Mouse (Mus musculus) kidney, postnatal 0 days (tissue): ENCODE results near the gene Ccdc58. TPM values are rescaled to one million over a fixed set of nuclear protein-coding genes. Genes with fewer than 3 reads are reported as not detected.
A peak's percentile ranks its signal among the peaks of the same experiment; 100 is the strongest.

Experiments used
- ATAC-seq: fragments of 200-750 bp; cut with Nextera tagmentation; replicated peaks from 2 replicates; pipeline ENCODE4 v1.8.0; 2017; ENCODE audit warnings: low read depth, moderate number of reproducible peaks, moderate TSS enrichment, moderate library complexity; ENCODE audit not compliant: low FRiP score
- DNase-seq: peaks from one replicate; pipeline ENCODE4 v3.0.0-alpha.2; 2016; ENCODE audit warnings: low spot score
- H3K27ac ChIP-seq: fragments of 300-500 bp; sonication (generic); 2 replicates; pipeline ENCODE4 v1.5.1; 2014; ENCODE audit warnings: mild to moderate bottlenecking
- H3K27me3 ChIP-seq: fragments of 300-500 bp; sonication (generic); 2 replicates; pipeline ENCODE4 v1.6.1; 2014; ENCODE audit warnings: low read length, mixed read lengths; ENCODE audit not compliant: insufficient read depth
- H3K36me3 ChIP-seq: fragments of 300-500 bp; sonication (generic); 2 replicates; pipeline ENCODE4 v1.6.1; 2014; ENCODE audit warnings: low read length, mixed read lengths; ENCODE audit not compliant: insufficient read depth
- H3K4me1 ChIP-seq: fragments of 300-500 bp; sonication (generic); replicated peaks from 2 replicates; pipeline ENCODE4 v1.6.1; 2014; ENCODE audit warnings: antibody characterized with exemption, low read length, mixed read lengths; ENCODE audit not compliant: insufficient read depth
- H3K4me2 ChIP-seq: fragments of 300-500 bp; sonication (generic); 2 replicates; pipeline ENCODE4 v1.6.1; 2014; ENCODE audit warnings: mild to moderate bottlenecking, low read length, moderate library complexity, mixed read lengths
- H3K4me3 ChIP-seq: fragments of 300-500 bp; sonication (generic); replicated peaks from 2 replicates; pipeline ENCODE4 v1.5.1; 2014; ENCODE audit warnings: low read depth, low read length
- H3K9ac ChIP-seq: fragments of 300-500 bp; sonication (generic); 2 replicates; pipeline ENCODE4 v1.6.1; 2014; ENCODE audit warnings: low read depth, low read length
- H3K9me3 ChIP-seq: fragments of 300-500 bp; sonication (generic); replicated peaks from 2 replicates; pipeline ENCODE4 v1.6.1; 2016; ENCODE audit warnings: low read length, inconsistent platforms, mixed read lengths
- CTCF ChIP-seq: IDR thresholded peaks from 2 replicates; pipeline ENCODE4 v1.5.1; 2016; ENCODE audit warnings: antibody characterized with exemption, low read depth, mild to moderate bottlenecking, moderate library complexity
- WGBS: fragments of 180-500 bp; shearing (Covaris S2); extraction: QIAGEN DNeasy Blood & Tissue Kit; methylation state at CpG from one replicate; pipeline ENCODE4 v1.1.7; 2014; 5-methylcytosine and 5-hydroxymethylcytosine counted together
- polyA plus RNA-seq: library from polyadenylated mRNA; unstranded; fragments of >200 nt; fragmentation: Nextera tagmentation; extraction: Ambion mirVana; gene quantifications from 2 replicates; pipeline ENCODE4 v1.2.1, GENCODE M21; 2015

Ccdc58 gene
- polyA plus RNA-seq, 1 experiment from 2014 or later: 95.9 TPM

- Histone ChIP-seq H3K27ac (no peak overlapping the region), H3K4me1 (no peaks in the 10 kb centered on the region; the same call in 1 of the 2 replicates), H3K27me3 (no peaks in the 10 kb centered on the region), H3K9me3 (no peaks in the 10 kb centered on the region), H3K9ac (no peak overlapping the region), H3K4me3 (no peak overlapping the region), H3K4me2 (no peak overlapping the region), H3K36me3 (no peaks in the 10 kb centered on the region)
- 67% methylated on average over 2 of the region's 2 CpGs for WGBS
- no peak for DNase-seq
- no peak for TF ChIP-seq CTCF
- no peak for ATAC-seq
Observed at GRCm38 (mm10) chr16:36063315-36063714, 8.2 kb upstream of the Ccdc58 start.

- no peak for TF ChIP-seq CTCF
- H3K9me3 ChIP-seq: no peaks in the 10 kb centered on the region
Observed at GRCm38 (mm10) chr16:36064904-36065303, 6.6 kb upstream of the Ccdc58 start.

GRCm38 (mm10) chr16:36067694-36068093 lies 3.8 kb upstream of the Ccdc58 start:
- no peak overlapping the region for H3K9ac ChIP-seq
- no peak overlapping the region for H3K27ac ChIP-seq
- H3K9me3 ChIP-seq: no peaks in the 10 kb centered on the region
- H3K27me3 ChIP-seq: no peaks in the 10 kb centered on the region
- DNase-seq (no peak), ATAC-seq (no peak)
- H3K36me3 ChIP-seq: no peaks in the 10 kb centered on the region
- H3K4me3 ChIP-seq: no peak overlapping the region
- no peak overlapping the region for H3K4me2 ChIP-seq
- WGBS: 51% methylated on average over 2 of the region's 2 CpGs
- H3K4me1 ChIP-seq: no peaks in the 10 kb centered on the region; the same call in 1 of the 2 replicates
- TF ChIP-seq CTCF: no peak

More at GRCm38 (mm10) chr16:36064904-36065303, 6.6 kb upstream of the Ccdc58 start:
- ATAC-seq: no peak
- Histone ChIP-seq H3K36me3 (no peaks in the 10 kb centered on the region), H3K27me3 (no peaks in the 10 kb centered on the region), H3K27ac (no peak overlapping the region), H3K9ac (no peak overlapping the region), H3K4me1 (no peaks in the 10 kb centered on the region; the same call in 1 of the 2 replicates), H3K4me2 (no peak overlapping the region), H3K4me3 (no peak overlapping the region)
- DNase-seq: no peak
- WGBS: 81% methylated on average over 5 of the region's 5 CpGs

- Histone ChIP-seq H3K27ac (no peak overlapping the region), H3K9ac (no peak overlapping the region), H3K27me3 (no peaks in the 10 kb centered on the region), H3K4me2 (no peak overlapping the region), H3K4me3 (no peak overlapping the region), H3K36me3 (no peaks in the 10 kb centered on the region), H3K4me1 (no peaks in the 10 kb centered on the region; the same call in 1 of the 2 replicates), H3K9me3 (no peaks in the 10 kb centered on the region)
- DNase-seq (no peak), ATAC-seq (no peak)
- no peak for TF ChIP-seq CTCF
- WGBS: 51% methylated on average over 3 of the region's 3 CpGs
Observed at GRCm38 (mm10) chr16:36068356-36068755, 3.1 kb upstream of the Ccdc58 start.

- Histone ChIP-seq H3K27me3 (no peaks in the 10 kb centered on the region), H3K4me2 (peak overlapping the region; percentile 79), H3K9me3 (no peaks in the 10 kb centered on the region), H3K9ac (peak overlapping the region; percentile 74; the same call in 1 of the 2 replicates), H3K4me1 (no peaks in the 10 kb centered on the region; the same call in 1 of the 2 replicates), H3K36me3 (no peaks in the 10 kb centered on the region), H3K4me3 (peak overlapping the region; percentile 76), H3K27ac (no peak overlapping the region)
- WGBS: 19% methylated on average over 9 of the region's 9 CpGs
- ATAC-seq: no peak
- DNase-seq: peak; percentile 33
- peak; percentile 50; the same call in 1 of the 2 replicates for TF ChIP-seq CTCF
Observed at GRCm38 (mm10) chr16:36069819-36070575, 1.5 kb upstream of the Ccdc58 start.

- no peak for TF ChIP-seq CTCF
- DNase-seq (peak; percentile 68), ATAC-seq (no peak)
- Histone ChIP-seq H3K9me3 (no peaks in the 10 kb centered on the region), H3K27ac (peak overlapping the region; percentile 97), H3K27me3 (no peaks in the 10 kb centered on the region), H3K9ac (peak overlapping the region; percentile 74), H3K4me2 (peak overlapping the region; percentile 79), H3K36me3 (no peaks in the 10 kb centered on the region), H3K4me1 (no peaks in the 10 kb centered on the region; the same call in 1 of the 2 replicates), H3K4me3 (peak overlapping the region; percentile 76)
- 0% methylated on average over 14 of the region's 16 CpGs for WGBS
Observed at GRCm38 (mm10) chr16:36071071-36071449, 425 bp upstream of the Ccdc58 start.
